Mouse (Mus musculus) lung, embryonic 16.5 days (tissue): ENCODE measurements around the gene Actn3. TPM values are rescaled to one million over a fixed set of nuclear protein-coding genes. Genes with fewer than 3 reads are reported as not detected.
"Not testable (repeated sequence)": the region's sequence is repeated elsewhere in the genome, so short reads cannot be mapped to it uniquely, and the experiment has no call there.

ENCODE experiments used
- ATAC-seq: fragments of 200-750 bp; cut with Nextera tagmentation; 2 replicates; pipeline ENCODE4 v1.8.0; 2017; ENCODE audit warnings: low read depth, mild to moderate bottlenecking, moderate library complexity
- H3K27ac ChIP-seq: fragments of 300-500 bp; sonication (generic); 2 replicates; pipeline ENCODE4 v1.5.1; 2014; ENCODE audit warnings: mild to moderate bottlenecking, control low read depth, low read length
- H3K27me3 ChIP-seq: fragments of 300-500 bp; sonication (generic); 2 replicates; pipeline ENCODE4 v1.6.1; 2014; ENCODE audit warnings: low read depth, low read length, mixed read lengths; ENCODE audit not compliant: control insufficient read depth, insufficient read depth
- H3K36me3 ChIP-seq: fragments of 300-500 bp; sonication (generic); 2 replicates; pipeline ENCODE4 v1.6.1; 2014; ENCODE audit warnings: low read length; ENCODE audit not compliant: control insufficient read depth, insufficient read depth
- H3K4me1 ChIP-seq: fragments of 300-500 bp; sonication (generic); replicated peaks from 2 replicates; pipeline ENCODE4 v1.6.1; 2014; ENCODE audit warnings: low read length, mixed read lengths; ENCODE audit not compliant: control insufficient read depth, insufficient read depth
- H3K4me2 ChIP-seq: fragments of 300-500 bp; sonication (generic); 2 replicates; pipeline ENCODE4 v1.6.1; 2014; ENCODE audit warnings: low read depth, low read length, control low read depth
- H3K4me3 ChIP-seq: fragments of 300-500 bp; sonication (generic); 2 replicates; pipeline ENCODE4 v1.5.1; 2014; ENCODE audit warnings: mild to moderate bottlenecking, low read length, control low read depth
- H3K9ac ChIP-seq: fragments of 300-500 bp; sonication (generic); 2 replicates; pipeline ENCODE4 v1.6.1; 2014; ENCODE audit warnings: low read length, control low read depth
- H3K9me3 ChIP-seq: fragments of 300-500 bp; sonication (generic); 2 replicates; pipeline ENCODE4 v1.6.1; 2016; ENCODE audit warnings: low read length; ENCODE audit not compliant: control insufficient read depth
- WGBS: fragments of 180-500 bp; shearing (Covaris S2); extraction: QIAGEN DNeasy Blood & Tissue Kit; methylation state at CpG from one replicate; pipeline ENCODE4 v1.1.7; 2014; 5-methylcytosine and 5-hydroxymethylcytosine counted together
- polyA plus RNA-seq: library from polyadenylated mRNA; unstranded; fragments of >200 nt; fragmentation: Nextera tagmentation; extraction: Ambion mirVana; gene quantifications from 2 replicates; pipeline ENCODE4 v1.2.1, GENCODE M21; 2015

Actn3 gene
- polyA plus RNA-seq, 1 experiment from 2014 or later = 2.1 TPM

DNA sequence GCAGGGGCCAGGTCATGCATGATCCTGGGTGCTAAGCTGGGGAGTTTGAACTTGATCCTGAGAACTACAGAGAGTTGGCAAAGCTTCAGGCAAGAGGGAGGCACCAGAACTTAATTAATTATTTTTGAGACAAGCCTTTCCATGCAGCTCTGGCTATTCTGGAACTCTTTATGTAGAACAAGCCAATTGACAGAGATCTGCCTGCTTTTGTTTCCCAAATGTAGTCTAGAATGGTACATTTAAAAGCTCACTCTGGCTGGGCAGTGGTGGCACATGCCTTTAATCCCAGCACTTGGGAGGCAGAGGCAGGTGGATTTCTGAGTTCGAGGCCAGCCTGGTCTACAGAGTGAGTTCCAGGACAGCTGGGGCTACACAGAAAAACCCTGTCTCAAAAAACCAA, 3.1 kb downstream of the Actn3 start:
- not testable (repeated sequence) for H3K27ac ChIP-seq, H3K9ac ChIP-seq, H3K36me3 ChIP-seq, H3K9me3 ChIP-seq, ATAC-seq, H3K4me3 ChIP-seq, H3K27me3 ChIP-seq, H3K4me2 ChIP-seq
- H3K4me1 ChIP-seq = peaks cover 11% of the 10 kb centered on the region
- WGBS = 64% methylated on average over 1 of the region's 1 CpGs

- Histone ChIP-seq H3K9me3 (no peaks in the 10 kb centered on the region), H3K4me1 (peaks cover 6% of the 10 kb centered on the region; the same call in 1 of the 2 replicates), H3K27me3 (no peaks in the 10 kb centered on the region), H3K4me2 (peak overlapping the region; percentile 34), H3K4me3 (no peak overlapping the region), H3K27ac (no peak overlapping the region), H3K36me3 (no peaks in the 10 kb centered on the region), H3K9ac (no peak overlapping the region)
- 2% methylated on average over 17 of the region's 17 CpGs for WGBS
- peak; percentile 49 for ATAC-seq
These were observed 12.6 kb downstream of the Actn3 start for GRCm38 (mm10) chr19:4865147-4865546.

GRCm38 (mm10) chr19:4863048-4863447, 14.7 kb downstream of the Actn3 start:
- H3K4me1 ChIP-seq = peaks cover 6% of the 10 kb centered on the region; the same call in 1 of the 2 replicates
- 61% methylated on average over 6 of the region's 6 CpGs for WGBS
- no peak for ATAC-seq
- no peak overlapping the region for H3K27ac ChIP-seq
- H3K36me3 ChIP-seq = no peaks in the 10 kb centered on the region
- H3K4me3 ChIP-seq = no peak overlapping the region
- no peaks in the 10 kb centered on the region for H3K9me3 ChIP-seq
- H3K9ac ChIP-seq = no peak overlapping the region
- no peaks in the 10 kb centered on the region for H3K27me3 ChIP-seq
- H3K4me2 ChIP-seq = no peak overlapping the region

- Histone ChIP-seq H3K9ac (no peak overlapping the region), H3K9me3 (no peaks in the 10 kb centered on the region), H3K4me1 (peaks cover 3% of the 10 kb centered on the region; the same call in 1 of the 2 replicates), H3K4me3 (no peak overlapping the region), H3K27ac (no peak overlapping the region), H3K36me3 (no peaks in the 10 kb centered on the region), H3K4me2 (no peak overlapping the region), H3K27me3 (peaks cover 8% of the 10 kb centered on the region; the same call in 1 of the 2 replicates)
- ATAC-seq = no peak
- WGBS = 62% methylated on average over 6 of the region's 6 CpGs
These were observed 18.6 kb downstream of the Actn3 start for GRCm38 (mm10) chr19:4859081-4859480.

- no peak overlapping the region; the same call in 1 of the 2 replicates for H3K4me2 ChIP-seq
- no peak overlapping the region for H3K9ac ChIP-seq
- H3K9me3 ChIP-seq = no peaks in the 10 kb centered on the region
- no peaks in the 10 kb centered on the region for H3K36me3 ChIP-seq
- H3K27ac ChIP-seq = no peak overlapping the region
- H3K4me1 ChIP-seq = peaks cover 3% of the 10 kb centered on the region; the same call in 1 of the 2 replicates
- 72% methylated on average over 4 of the region's 4 CpGs for WGBS
- peaks cover 8% of the 10 kb centered on the region; the same call in 1 of the 2 replicates for H3K27me3 ChIP-seq
- ATAC-seq = no peak
- no peak overlapping the region for H3K4me3 ChIP-seq
These were observed 21.8 kb downstream of the Actn3 start for GRCm38 (mm10) chr19:4855951-4856350.

GRCm38 (mm10) chr19:4855470-4855820, 22.3 kb downstream of the Actn3 start:
- Histone ChIP-seq H3K4me3 (peak overlapping the region; percentile 54), H3K36me3 (no peaks in the 10 kb centered on the region), H3K9ac (peak overlapping the region; percentile 74), H3K27me3 (peaks cover 8% of the 10 kb centered on the region; the same call in 1 of the 2 replicates), H3K4me1 (peaks cover 3% of the 10 kb centered on the region; the same call in 1 of the 2 replicates), H3K27ac (no peak overlapping the region), H3K4me2 (peak overlapping the region; percentile 94), H3K9me3 (no peaks in the 10 kb centered on the region)
- 1% methylated on average over 14 of the region's 14 CpGs for WGBS
- peak; percentile 29; the same call in 1 of the 2 replicates for ATAC-seq

DNA sequence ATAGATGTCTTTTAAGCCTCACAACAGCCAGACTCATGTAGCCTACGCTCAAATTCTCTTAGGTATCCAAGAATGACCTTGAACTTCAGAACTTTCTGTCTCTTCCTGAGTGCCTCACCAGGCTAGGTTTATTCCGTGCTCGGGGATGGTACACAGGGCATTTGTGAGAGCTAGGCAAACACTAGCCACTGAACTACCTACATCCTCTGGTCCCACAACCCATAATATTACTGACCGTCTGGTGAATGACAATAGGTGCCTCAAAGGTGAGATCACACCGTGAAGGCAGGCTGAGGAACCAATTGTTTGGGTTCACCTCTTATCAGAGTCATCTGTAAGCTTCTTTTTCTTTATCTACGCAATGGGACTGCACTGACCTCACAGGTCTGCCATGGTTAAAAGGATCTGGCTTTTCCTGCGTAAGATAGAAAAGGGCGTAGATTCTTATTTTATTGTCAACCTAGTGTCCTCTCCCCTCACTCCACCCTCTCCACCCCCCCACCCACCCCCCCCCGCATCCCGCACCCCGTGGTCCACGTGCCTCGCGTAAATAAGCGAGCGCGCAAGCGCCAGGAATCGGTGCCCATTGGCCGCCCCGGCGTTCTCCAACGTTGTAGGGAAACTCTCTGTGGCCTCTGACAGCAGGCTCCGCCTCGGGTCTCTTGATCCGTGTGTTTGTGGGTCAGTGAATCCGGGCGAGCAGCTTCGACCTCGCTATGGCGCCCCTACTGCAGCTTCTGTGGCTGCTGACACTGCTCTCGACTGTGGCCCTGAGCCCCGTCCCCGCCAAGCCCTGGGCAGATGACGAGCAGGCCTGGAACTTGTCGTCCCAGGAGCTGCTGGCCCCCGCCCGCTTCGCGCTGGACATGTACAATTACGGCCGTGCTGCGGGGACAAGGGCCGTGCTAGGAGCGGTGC, 22.9 kb downstream of the Actn3 start, which contains the start of gene Ctsf:
Gene Ctsf, plus strand, starts transcription at position 579 of the 918 bp plus-strand sequence.
- peak within 1 kb of the TSS; percentile 54 for H3K4me3 ChIP-seq
- peak; percentile 89 for ATAC-seq
- H3K27ac ChIP-seq = no peak within 1 kb of the TSS
- H3K9ac ChIP-seq = peak within 1 kb of the TSS; percentile 74
- H3K36me3 ChIP-seq = no peaks in the 10 kb centered on the region
- 3% methylated on average over 43 of the region's 45 CpGs for WGBS
- peaks cover 8% of the 10 kb centered on the region; the same call in 1 of the 2 replicates for H3K27me3 ChIP-seq
- H3K9me3 ChIP-seq = no peaks in the 10 kb centered on the region
- peak within 1 kb of the TSS; percentile 94 for H3K4me2 ChIP-seq
- peaks cover 3% of the 10 kb centered on the region; the same call in 1 of the 2 replicates for H3K4me1 ChIP-seq

DNA sequence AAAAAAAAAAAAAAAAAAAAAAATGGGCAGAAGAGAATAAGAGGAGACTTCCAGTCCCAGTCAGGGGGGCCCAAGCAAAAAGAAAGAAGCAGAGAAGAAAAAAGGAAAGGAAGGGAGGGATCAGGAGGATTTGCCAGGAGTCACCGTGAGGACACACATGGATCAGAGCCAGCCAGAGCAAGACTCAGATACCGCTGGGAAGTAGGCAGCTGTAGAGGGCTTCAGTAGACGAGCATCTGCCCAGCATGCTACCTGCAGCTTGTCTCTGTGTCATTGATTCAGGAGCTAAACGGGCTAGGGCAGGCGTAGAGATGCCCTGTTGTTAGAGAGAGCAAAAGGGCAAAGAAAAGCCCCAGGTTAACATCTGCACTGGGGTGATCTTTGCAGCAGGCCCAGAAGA, 27.4 kb downstream of the Actn3 start:
- 55% methylated on average over 5 of the region's 5 CpGs for WGBS
- no peak for ATAC-seq
- H3K36me3 ChIP-seq = no peaks in the 10 kb centered on the region
- no peak overlapping the region for H3K4me3 ChIP-seq
- H3K4me1 ChIP-seq = peaks cover 3% of the 10 kb centered on the region; the same call in 1 of the 2 replicates
- no peaks in the 10 kb centered on the region for H3K9me3 ChIP-seq
- peaks cover 5% of the 10 kb centered on the region; the same call in 1 of the 2 replicates for H3K27me3 ChIP-seq
- H3K4me2 ChIP-seq = no peak overlapping the region
- H3K9ac ChIP-seq = no peak overlapping the region
- H3K27ac ChIP-seq = no peak overlapping the region

- Histone ChIP-seq H3K4me2 (no peak overlapping the region), H3K9ac (no peak overlapping the region), H3K4me3 (no peak overlapping the region), H3K27ac (no peak overlapping the region), H3K36me3 (no peaks in the 10 kb centered on the region), H3K4me1 (peaks cover 3% of the 10 kb centered on the region; the same call in 1 of the 2 replicates), H3K27me3 (peaks cover 4% of the 10 kb centered on the region; the same call in 1 of the 2 replicates), H3K9me3 (no peaks in the 10 kb centered on the region)
- WGBS = 54% methylated on average over 4 of the region's 4 CpGs
- no peak for ATAC-seq
These were observed 27.9 kb downstream of the Actn3 start for GRCm38 (mm10) chr19:4849800-4850199.
